Mouse (Mus musculus): ENCODE results near the gene Sucla2. TPM values are rescaled to one million over a fixed set of nuclear protein-coding genes. Genes with fewer than 3 reads are reported as not detected.
A peak's percentile ranks its signal among the peaks of the same experiment; 100 is the strongest.
"Not testable (repeated sequence)": the region's sequence is repeated elsewhere in the genome, so short reads cannot be mapped to it uniquely, and the experiment has no call there.

Gene Sucla2
- polyA plus RNA-seq, 1 experiment from 2014 or later: 99.5 TPM

DNA sequence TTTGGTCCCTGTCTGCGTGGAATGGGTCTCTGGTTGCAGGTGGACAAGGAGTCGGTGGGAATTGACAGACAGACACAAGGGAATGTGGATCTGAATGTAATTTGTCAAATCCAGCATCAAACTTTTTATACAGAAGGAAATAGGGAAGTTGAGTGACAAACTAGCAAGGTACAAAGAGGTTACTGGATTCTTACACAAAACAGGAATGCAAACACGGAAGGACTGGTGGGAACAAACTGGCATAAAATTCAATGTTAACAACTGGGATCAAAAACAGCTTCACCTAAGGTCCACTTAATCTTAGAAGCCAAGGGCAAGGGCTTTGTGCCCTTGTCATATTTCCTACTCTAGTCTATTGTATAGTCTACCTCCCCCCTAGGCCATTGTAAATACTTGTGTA, 3.5 kb downstream of the Sucla2 start:
- H3K4me2 ChIP-seq; H3K9me3 ChIP-seq; H3K4me1 ChIP-seq; H3K4me3 ChIP-seq; H3K27ac ChIP-seq; ATAC-seq (ENCODE audit: insufficient number of reproducible peaks, low FRiP score, low TSS enrichment, low read depth); H3K36me3 ChIP-seq; H3K9ac ChIP-seq; H3K27me3 ChIP-seq: not testable (repeated sequence)
- WGBS: 86% methylated on average over 3 of the region's 3 CpGs

- 60% methylated on average over 6 of the region's 6 CpGs for WGBS
- no peak overlapping the region for H3K27ac ChIP-seq
Measured at GRCm38 (mm10) chr14:73533755-73534465, 8.8 kb downstream of the Sucla2 start.

GRCm38 (mm10) chr14:73535641-73536040, 10.5 kb downstream of the Sucla2 start:
- no peak overlapping the region for H3K4me2 ChIP-seq
- H3K27me3 ChIP-seq: no peaks in the 10 kb centered on the region
- H3K4me3 ChIP-seq: no peak overlapping the region
- H3K4me1 ChIP-seq: no peaks in the 10 kb centered on the region
- no peak overlapping the region for H3K9ac ChIP-seq
- no peaks in the 10 kb centered on the region for H3K36me3 ChIP-seq
- 80% methylated on average over 2 of the region's 2 CpGs for WGBS
- H3K9me3 ChIP-seq: no peaks in the 10 kb centered on the region
- H3K27ac ChIP-seq: no peak overlapping the region
- ATAC-seq (ENCODE audit: insufficient number of reproducible peaks, low FRiP score, low TSS enrichment, low read depth): no peak

More at GRCm38 (mm10) chr14:73533755-73534465, 8.8 kb downstream of the Sucla2 start:
- no peak overlapping the region for H3K9ac ChIP-seq
- no peak overlapping the region for H3K4me3 ChIP-seq
- ATAC-seq (ENCODE audit: insufficient number of reproducible peaks, low FRiP score, low TSS enrichment, low read depth): no peak
- H3K4me1 ChIP-seq: no peaks in the 10 kb centered on the region
- H3K27me3 ChIP-seq: no peaks in the 10 kb centered on the region
- H3K9me3 ChIP-seq: no peaks in the 10 kb centered on the region
- no peak overlapping the region for H3K4me2 ChIP-seq
- no peaks in the 10 kb centered on the region for H3K36me3 ChIP-seq

GRCm38 (mm10) chr14:73543781-73544180, 18.7 kb downstream of the Sucla2 start:
- Histone ChIP-seq H3K27ac (no peak overlapping the region), H3K9ac (no peak overlapping the region), H3K36me3 (no peaks in the 10 kb centered on the region), H3K9me3 (no peaks in the 10 kb centered on the region), H3K4me2 (no peak overlapping the region), H3K27me3 (no peaks in the 10 kb centered on the region), H3K4me3 (no peak overlapping the region), H3K4me1 (no peaks in the 10 kb centered on the region)
- no peak for ATAC-seq (ENCODE audit: insufficient number of reproducible peaks, low FRiP score, low TSS enrichment, low read depth)
- 39% methylated on average over 6 of the region's 6 CpGs for WGBS

DNA sequence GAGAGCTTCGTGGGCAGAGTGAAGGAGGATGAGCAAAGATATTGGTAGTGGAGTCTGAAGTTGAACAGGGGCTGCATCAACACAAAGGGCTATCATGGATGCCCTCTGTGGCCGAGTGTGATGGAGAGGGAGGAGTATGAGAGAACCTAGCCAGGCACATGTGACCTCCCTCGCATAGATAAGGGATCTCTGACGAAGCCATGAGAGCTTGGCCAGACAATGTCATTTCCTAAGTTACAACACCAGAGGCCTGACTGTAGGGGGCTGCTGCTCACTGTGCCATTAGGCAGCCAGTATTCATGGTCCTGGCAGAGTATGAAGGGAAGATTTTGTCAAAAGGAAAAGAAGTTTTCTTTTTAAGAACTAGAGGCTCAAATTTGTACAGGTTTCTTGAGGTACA, 21.9 kb downstream of the Sucla2 start:
- H3K4me3 ChIP-seq: no peak overlapping the region
- 63% methylated on average over 4 of the region's 4 CpGs for WGBS
- H3K36me3 ChIP-seq: no peaks in the 10 kb centered on the region
- H3K27ac ChIP-seq: no peak overlapping the region
- no peak overlapping the region for H3K4me2 ChIP-seq
- ATAC-seq (ENCODE audit: insufficient number of reproducible peaks, low FRiP score, low TSS enrichment, low read depth): no peak
- no peaks in the 10 kb centered on the region for H3K27me3 ChIP-seq
- H3K4me1 ChIP-seq: peaks cover under 1% of the 10 kb centered on the region; the same call in 1 of the 2 replicates
- no peak overlapping the region for H3K9ac ChIP-seq
- H3K9me3 ChIP-seq: no peaks in the 10 kb centered on the region

GRCm38 (mm10) chr14:73548051-73548450, 22.9 kb downstream of the Sucla2 start, which contains the start of gene Nudt15:
Gene Nudt15, minus strand, starts transcription at chr14:73548242.
- Histone ChIP-seq H3K27ac (no peak within 1 kb of the TSS), H3K9ac (no peak within 1 kb of the TSS), H3K4me1 (peaks cover 6% of the 10 kb centered on the region; the same call in 1 of the 2 replicates), H3K27me3 (no peaks in the 10 kb centered on the region), H3K4me2 (no peak within 1 kb of the TSS), H3K4me3 (no peak within 1 kb of the TSS), H3K36me3 (no peaks in the 10 kb centered on the region), H3K9me3 (no peaks in the 10 kb centered on the region)
- ATAC-seq (ENCODE audit: insufficient number of reproducible peaks, low FRiP score, low TSS enrichment, low read depth): no peak
- 88% methylated on average over 3 of the region's 3 CpGs for WGBS

- no peaks in the 10 kb centered on the region for H3K9me3 ChIP-seq
- 37% methylated on average over 3 of the region's 3 CpGs for WGBS
- H3K4me2 ChIP-seq: no peak overlapping the region
Measured at GRCm38 (mm10) chr14:73550291-73550690, 25.2 kb downstream of the Sucla2 start.

DNA sequence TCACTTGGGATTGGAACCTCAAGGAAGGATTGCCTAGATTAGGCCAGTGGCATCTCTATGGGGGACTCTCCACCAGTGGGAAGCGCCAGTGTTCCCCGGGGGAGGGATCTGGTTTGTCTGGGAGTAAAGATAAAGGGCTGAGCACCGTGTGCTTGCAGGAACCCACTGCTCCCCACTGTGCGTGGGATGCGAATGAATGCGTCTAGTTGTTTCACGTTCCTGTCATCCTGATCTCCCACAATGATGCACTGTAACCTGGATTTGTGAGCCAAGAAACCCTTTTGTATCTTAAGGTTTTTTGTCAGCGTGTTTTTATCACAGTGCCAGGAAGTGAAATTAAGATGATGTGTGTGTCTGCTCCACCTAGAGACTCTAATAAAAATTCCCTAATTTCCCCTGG, 25.6 kb downstream of the Sucla2 start:
- ATAC-seq (ENCODE audit: insufficient number of reproducible peaks, low FRiP score, low TSS enrichment, low read depth): no peak
- no peak overlapping the region for H3K27ac ChIP-seq
- peaks cover 10% of the 10 kb centered on the region for H3K4me1 ChIP-seq
- peaks cover under 1% of the 10 kb centered on the region; the same call in 1 of the 2 replicates for H3K36me3 ChIP-seq
- no peak overlapping the region for H3K4me2 ChIP-seq
- H3K9me3 ChIP-seq: no peaks in the 10 kb centered on the region
- H3K4me3 ChIP-seq: no peak overlapping the region
- no peak overlapping the region for H3K9ac ChIP-seq
- WGBS: 52% methylated on average over 8 of the region's 8 CpGs
- H3K27me3 ChIP-seq: no peaks in the 10 kb centered on the region

More at GRCm38 (mm10) chr14:73550291-73550690, 25.2 kb downstream of the Sucla2 start:
- no peak for ATAC-seq (ENCODE audit: insufficient number of reproducible peaks, low FRiP score, low TSS enrichment, low read depth)
- H3K4me1 ChIP-seq: peaks cover 10% of the 10 kb centered on the region
- no peaks in the 10 kb centered on the region for H3K36me3 ChIP-seq
- H3K9ac ChIP-seq: no peak overlapping the region
- no peak overlapping the region for H3K4me3 ChIP-seq
- no peak overlapping the region for H3K27ac ChIP-seq
- no peaks in the 10 kb centered on the region for H3K27me3 ChIP-seq

DNA sequence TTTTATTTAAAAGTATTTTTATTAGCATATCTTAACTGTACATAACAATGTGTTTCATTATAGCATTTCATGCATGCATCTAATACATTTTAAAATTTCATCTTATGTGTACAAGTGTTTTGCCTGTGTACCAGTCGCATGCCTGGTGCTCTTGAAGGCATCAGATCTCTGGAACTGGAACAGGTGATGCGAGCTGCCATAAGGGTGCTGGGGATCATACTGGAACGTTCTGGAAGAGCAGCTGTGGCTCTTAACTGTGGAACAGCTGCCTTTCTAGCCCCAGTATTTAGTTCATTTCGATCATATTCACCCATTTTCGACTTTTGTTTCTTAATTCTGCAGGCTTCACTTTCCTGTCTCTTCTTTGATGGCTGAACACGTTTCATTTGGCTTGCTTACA, 26.0 kb downstream of the Sucla2 start:
- Histone ChIP-seq H3K4me3 (no peak overlapping the region), H3K4me1 (peaks cover 10% of the 10 kb centered on the region), H3K36me3 (peaks cover 5% of the 10 kb centered on the region), H3K4me2 (no peak overlapping the region), H3K9me3 (no peaks in the 10 kb centered on the region), H3K27me3 (no peaks in the 10 kb centered on the region), H3K9ac (no peak overlapping the region), H3K27ac (no peak overlapping the region)
- no peak for ATAC-seq (ENCODE audit: insufficient number of reproducible peaks, low FRiP score, low TSS enrichment, low read depth)
- WGBS: 77% methylated on average over 6 of the region's 6 CpGs

DNA sequence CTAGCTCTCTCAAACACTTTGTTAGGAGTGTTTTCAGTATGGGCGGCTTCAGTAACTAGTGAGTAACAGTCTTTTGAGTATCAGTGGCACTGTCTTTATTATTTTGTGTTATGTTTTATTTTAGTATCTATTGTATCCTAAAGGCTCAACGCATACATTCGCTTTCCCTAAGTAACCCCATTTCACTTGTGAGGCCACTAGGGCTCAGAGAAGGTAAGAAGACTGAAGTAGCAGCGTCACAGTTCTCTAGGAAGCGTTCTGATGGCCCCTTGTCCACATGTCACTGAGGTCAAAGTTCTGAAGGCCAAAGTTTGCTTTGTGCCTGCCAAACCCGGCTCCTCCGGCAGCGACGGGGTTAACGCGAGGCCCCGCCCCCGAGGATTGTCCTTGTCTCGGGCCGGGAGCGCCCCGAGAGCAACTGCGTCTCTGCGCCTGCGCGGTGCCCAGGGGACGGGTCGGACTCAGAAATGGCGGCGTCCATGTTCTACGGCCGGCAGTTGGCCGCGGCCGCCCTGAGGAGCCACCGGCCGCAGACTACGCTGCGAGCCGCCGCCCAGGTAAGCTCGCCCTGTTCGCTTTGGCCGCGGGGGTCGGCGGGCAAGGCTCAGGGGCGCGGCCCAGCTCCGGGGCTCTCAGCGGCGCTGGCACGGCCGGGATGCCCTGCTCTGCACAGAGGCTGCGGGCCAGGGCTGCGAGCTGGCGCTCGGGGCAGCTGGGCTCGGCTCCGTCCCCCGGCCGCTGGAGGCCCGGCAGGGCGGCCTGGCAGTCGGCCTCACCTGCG, 27.4 kb downstream of the Sucla2 start:
- peak overlapping the region; percentile 51 for H3K4me2 ChIP-seq
- H3K4me1 ChIP-seq: peaks cover 10% of the 10 kb centered on the region
- no peaks in the 10 kb centered on the region for H3K9me3 ChIP-seq
- H3K27me3 ChIP-seq: no peaks in the 10 kb centered on the region
- H3K9ac ChIP-seq: peak overlapping the region; percentile 91
- ATAC-seq (ENCODE audit: insufficient number of reproducible peaks, low FRiP score, low TSS enrichment, low read depth): peak; percentile 85; the same call in 1 of the 2 replicates
- H3K36me3 ChIP-seq: peaks cover 11% of the 10 kb centered on the region
- 4% methylated on average over 52 of the region's 61 CpGs for WGBS
- peak overlapping the region; percentile 76 for H3K27ac ChIP-seq
- peak overlapping the region; percentile 99 for H3K4me3 ChIP-seq

GRCm38 (mm10) chr14:73553122-73553696, 28.1 kb downstream of the Sucla2 start:
- no peaks in the 10 kb centered on the region for H3K27me3 ChIP-seq
- peaks cover 11% of the 10 kb centered on the region for H3K36me3 ChIP-seq
- peak overlapping the region; percentile 91 for H3K9ac ChIP-seq
- H3K4me1 ChIP-seq: peaks cover 10% of the 10 kb centered on the region
- 0 out of 2 replicates have a peak, but pooled peaks have one; percentile 30 for ATAC-seq (ENCODE audit: insufficient number of reproducible peaks, low FRiP score, low TSS enrichment, low read depth)
- H3K4me2 ChIP-seq: peak overlapping the region; percentile 51
- H3K9me3 ChIP-seq: no peaks in the 10 kb centered on the region
- H3K27ac ChIP-seq: peak overlapping the region; percentile 76
- H3K4me3 ChIP-seq: peak overlapping the region; percentile 99
- WGBS: 2% methylated on average over 10 of the region's 10 CpGs

DNA sequence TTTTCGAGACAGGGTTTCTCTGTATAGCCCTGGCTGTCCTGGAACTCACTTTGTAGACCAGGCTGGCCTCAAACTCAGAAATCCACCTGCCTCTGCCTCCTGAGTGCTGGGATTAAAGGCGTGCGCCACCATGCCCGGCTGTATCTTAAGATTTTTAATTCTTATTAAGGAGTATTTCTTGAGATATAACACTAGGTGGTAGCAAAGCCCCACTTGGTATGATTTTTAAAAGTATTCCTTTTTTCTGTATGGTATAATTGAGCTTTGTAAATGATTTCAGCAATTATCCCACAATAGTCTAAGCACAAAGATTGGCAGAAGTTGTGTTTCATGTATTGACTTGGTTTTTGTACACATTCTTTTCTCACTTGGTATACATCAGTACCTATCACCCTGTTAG, 44.7 kb downstream of the Sucla2 start:
- not testable (repeated sequence) for H3K27ac ChIP-seq; H3K4me2 ChIP-seq; H3K4me1 ChIP-seq; H3K27me3 ChIP-seq; ATAC-seq (ENCODE audit: insufficient number of reproducible peaks, low FRiP score, low TSS enrichment, low read depth); H3K4me3 ChIP-seq; H3K9me3 ChIP-seq; H3K9ac ChIP-seq
- H3K36me3 ChIP-seq: peaks cover 20% of the 10 kb centered on the region; the same call in 1 of the 2 replicates
- WGBS: 89% methylated on average over 4 of the region's 4 CpGs
